Mouse (Mus musculus) layer of hippocampus, adult 2 months (tissue): ENCODE measurements at regions not wholly inside any gene's neighbourhood (a gene's known extent, or its start where the extent isn't known, plus 50 kb on each side); places are given as distances from the start of the nearest gene placed in this dataset.

Experiments used
- DNase-seq, 2 experiments: peaks; one replicate each; pipeline ENCODE4 v3.0.0; 2022; ENCODE audit warnings: low spot score in 2 of 2
- H3K27ac ChIP-seq: fragments of 200-600 bp; 2 replicates; pipeline ENCODE4 v1.8.1; 2022
- H3K4me3 ChIP-seq: fragments of 200-600 bp; 2 replicates; pipeline ENCODE4 v1.8.1; 2022; ENCODE audit warnings: mild to moderate bottlenecking
- CTCF ChIP-seq: fragments of 200-600 bp; conservative IDR thresholded peaks from 2 replicates; pipeline ENCODE4 v1.8.1; 2022; ENCODE audit warnings: antibody characterized with exemption, mild to moderate bottlenecking, moderate library complexity

- Histone ChIP-seq H3K27ac (no peak overlapping the region), H3K4me3 (no peak overlapping the region)
- DNase-seq = no peak
- TF ChIP-seq CTCF = no peak
Measured at GRCm38 (mm10) chr9:27685325-27685724, 105.2 kb upstream of the Opcml start.

- no peak overlapping the region for H3K4me3 ChIP-seq
- DNase-seq = no peak
- no peak for TF ChIP-seq CTCF
- H3K27ac ChIP-seq = no peak overlapping the region
Measured at GRCm38 (mm10) chr9:27691616-27692015, 99.0 kb upstream of the Opcml start.

- TF ChIP-seq CTCF = no peak
- no peak overlapping the region for H3K27ac ChIP-seq
- no peak overlapping the region for H3K4me3 ChIP-seq
- no peak for DNase-seq
Measured at GRCm38 (mm10) chr9:27692751-27693150, 97.8 kb upstream of the Opcml start.

- Histone ChIP-seq H3K4me3 (no peak overlapping the region), H3K27ac (no peak overlapping the region)
- no peak for TF ChIP-seq CTCF
- DNase-seq = no peak
Measured at GRCm38 (mm10) chr9:27694805-27695593, 95.6 kb upstream of the Opcml start.

GRCm38 (mm10) chr9:27701559-27701958 lies 89.0 kb upstream of the Opcml start:
- DNase-seq = no peak
- H3K27ac ChIP-seq = peak overlapping the region; percentile 83
- TF ChIP-seq CTCF = no peak

GRCm38 (mm10) chr9:27702140-27702539 lies 88.4 kb upstream of the Opcml start:
- peak overlapping the region; percentile 83 for H3K27ac ChIP-seq
- no peak overlapping the region for H3K4me3 ChIP-seq
- no peak for TF ChIP-seq CTCF
- peak; percentile 52 to 81 for DNase-seq

More at GRCm38 (mm10) chr9:27701559-27701958, 89.0 kb upstream of the Opcml start:
- H3K4me3 ChIP-seq = no peak overlapping the region

GRCm38 (mm10) chr9:27704001-27704400 lies 86.6 kb upstream of the Opcml start:
- H3K4me3 ChIP-seq = no peak overlapping the region
- no peak for TF ChIP-seq CTCF
- no peak for DNase-seq
- H3K27ac ChIP-seq = no peak overlapping the region

GRCm38 (mm10) chr9:27723840-27724408 lies 66.7 kb upstream of the Opcml start:
- H3K4me3 ChIP-seq = no peak overlapping the region
- DNase-seq = no peak
- TF ChIP-seq CTCF = no peak
- peak overlapping the region; percentile 57 for H3K27ac ChIP-seq

GRCm38 (mm10) chr9:27724576-27724975 lies 66.0 kb upstream of the Opcml start:
- peak; percentile 56 to 85 for DNase-seq
- Histone ChIP-seq H3K4me3 (no peak overlapping the region), H3K27ac (peak overlapping the region; percentile 57)
- TF ChIP-seq CTCF = no peak

GRCm38 (mm10) chr9:27728652-27729557 lies 61.7 kb upstream of the Opcml start:
- no peak for TF ChIP-seq CTCF
- Histone ChIP-seq H3K27ac (peak overlapping the region; percentile 88), H3K4me3 (no peak overlapping the region; the same call in 1 of the 2 replicates)
- peak; percentile 81 to 90 for DNase-seq

- DNase-seq = no peak
Measured at GRCm38 (mm10) chr9:27729558-27729889, 61.1 kb upstream of the Opcml start.

GRCm38 (mm10) chr9:27739287-27739686 lies 51.3 kb upstream of the Opcml start:
- peak; percentile 77 for TF ChIP-seq CTCF
- H3K27ac ChIP-seq = no peak overlapping the region
- no peak overlapping the region for H3K4me3 ChIP-seq
- DNase-seq = no peak

More at GRCm38 (mm10) chr9:27729558-27729889, 61.1 kb upstream of the Opcml start:
- TF ChIP-seq CTCF = no peak
- Histone ChIP-seq H3K4me3 (no peak overlapping the region), H3K27ac (peak overlapping the region; percentile 58; the same call in 1 of the 2 replicates)
